Mouse (Mus musculus): ENCODE measurements at regions not wholly inside any gene's neighbourhood (a gene's known extent, or its start where the extent isn't known, plus 50 kb on each side); places are given as distances from the start of the nearest gene placed in this dataset.

DNA sequence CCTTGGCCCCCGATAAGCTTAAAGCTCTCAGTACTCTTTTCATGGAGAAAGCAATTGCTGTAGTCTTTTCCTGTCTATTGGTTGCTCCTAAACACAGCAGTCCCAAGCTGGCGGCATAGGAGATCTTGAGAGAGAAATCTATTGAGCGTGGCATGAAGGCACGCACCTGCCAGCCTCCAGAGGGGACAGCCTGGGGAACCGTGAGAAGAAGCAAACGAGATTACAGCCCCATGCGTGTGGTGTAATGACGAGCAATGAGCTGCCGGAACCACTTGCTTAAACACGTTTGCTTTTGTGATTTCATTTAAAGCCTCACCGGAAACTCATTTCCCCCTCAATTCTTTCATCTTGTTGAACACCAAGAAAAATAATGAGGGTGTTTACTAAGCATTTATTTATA lies 72.0 kb upstream of the Tmem150c start:
- TF ChIP-seq CTCF (conservative IDR thresholded peaks at IDR 0.05; ENCODE audit: insufficient read depth, insufficient read length, low read depth, low read length) (no peak), POLR2A (IDR thresholded peaks at IDR 0.05; ENCODE audit: low read depth, low read length) (no peak)

Data from kidney, adult 2 months (tissue).